Mouse (Mus musculus) lung, adult 2 months (tissue): ENCODE measurements around the gene Ubash3b. TPM values are rescaled to one million over a fixed set of nuclear protein-coding genes. Genes with fewer than 3 reads are reported as not detected.

ENCODE experiments used
- DNase-seq: peaks from one replicate; pipeline ENCODE4 v3.0.0; 2022
- H3K4me1 ChIP-seq: fragments of 200-500 bp; 2 replicates; pipeline ENCODE4 v1.6.1; 2011; ENCODE audit warnings: low read length; ENCODE audit not compliant: control insufficient read depth, insufficient read depth
- H3K4me3 ChIP-seq: fragments of 200-500 bp; replicated peaks from 2 replicates; pipeline ENCODE3; 2011; ENCODE audit warnings: low read depth, mild to moderate bottlenecking, control low read depth, low read length; ENCODE audit errors: extremely low read depth
- CTCF ChIP-seq: fragments of 200-500 bp; IDR thresholded peaks from 2 replicates; pipeline ENCODE4 v1.5.1; 2011; ENCODE audit warnings: mild to moderate bottlenecking, low read length, control low read depth; ENCODE audit not compliant: insufficient read depth
- POLR2A ChIP-seq: fragments of 200-500 bp; IDR thresholded peaks from 2 replicates; pipeline ENCODE4 v1.6.1; 2011; ENCODE audit warnings: low read depth, mild to moderate bottlenecking, control low read depth, low read length, borderline replicate concordance; ENCODE audit errors: extremely low read depth
- WGBS: fragments of 180-500 bp; shearing (Covaris S2); methylation state at CpG from one replicate; pipeline ENCODE4 v1.1.7; 2018; 5-methylcytosine and 5-hydroxymethylcytosine counted together
- polyA plus RNA-seq: library from polyadenylated mRNA; depleted of rRNA; stranded (reverse); fragments of >200 nt; gene quantifications from 2 replicates; pipeline ENCODE4 v1.2.3, GENCODE M21; 2012

Ubash3b gene
- polyA plus RNA-seq, 1 experiment, result 5.4 TPM

DNA sequence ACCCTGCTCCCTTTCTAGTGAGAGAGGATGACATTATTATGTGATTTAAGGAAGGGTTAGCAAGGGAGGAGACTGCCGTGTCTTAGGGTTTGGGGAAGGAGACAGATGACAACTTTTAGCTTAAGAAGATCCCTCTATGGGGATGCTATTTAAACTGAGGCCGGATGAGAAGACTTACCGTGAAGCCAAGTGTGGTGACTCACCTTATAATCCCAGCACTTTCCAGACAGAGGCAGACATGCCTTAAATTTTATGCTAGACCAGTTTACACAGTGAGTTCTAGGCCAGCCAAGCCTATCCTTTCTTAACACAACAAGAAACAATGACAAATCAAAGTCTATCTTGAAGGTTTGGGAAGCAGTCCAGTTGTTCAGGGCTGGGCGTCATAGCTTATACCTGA, 26.4 kb upstream of the Ubash3b start:
- no peak for DNase-seq
- H3K4me1 ChIP-seq, result no peaks in the 10 kb centered on the region; the same call in 1 of the 2 replicates
- WGBS, result 80% methylated on average over 4 of the region's 4 CpGs
- H3K4me3 ChIP-seq, result no peak overlapping the region
- no peak for TF ChIP-seq CTCF
- TF ChIP-seq POLR2A, result no peak

DNA sequence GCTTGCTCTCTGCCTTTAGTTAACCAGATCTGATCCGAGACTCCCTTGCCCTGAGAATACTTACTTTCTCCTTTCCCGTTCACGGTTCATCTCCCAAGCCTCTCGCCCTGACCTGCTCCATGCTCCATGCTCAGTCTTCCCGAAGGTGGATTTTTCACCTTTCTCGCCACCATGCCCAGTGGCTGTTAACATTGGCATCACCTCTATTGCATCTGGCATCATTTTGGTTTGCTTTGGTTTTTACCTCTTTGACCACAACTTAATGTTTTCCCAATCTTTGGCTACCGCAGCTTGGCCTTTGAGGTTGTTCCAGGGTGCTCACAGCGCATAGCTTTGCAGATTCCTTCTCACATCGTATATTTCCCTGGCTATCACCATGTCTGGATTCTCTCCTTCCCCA, 26.0 kb upstream of the Ubash3b start:
- TF ChIP-seq POLR2A, result no peak
- no peak for TF ChIP-seq CTCF
- Histone ChIP-seq H3K4me3 (no peak overlapping the region), H3K4me1 (no peaks in the 10 kb centered on the region; the same call in 1 of the 2 replicates)
- 91% methylated on average over 9 of the region's 9 CpGs for WGBS
- DNase-seq, result no peak

DNA sequence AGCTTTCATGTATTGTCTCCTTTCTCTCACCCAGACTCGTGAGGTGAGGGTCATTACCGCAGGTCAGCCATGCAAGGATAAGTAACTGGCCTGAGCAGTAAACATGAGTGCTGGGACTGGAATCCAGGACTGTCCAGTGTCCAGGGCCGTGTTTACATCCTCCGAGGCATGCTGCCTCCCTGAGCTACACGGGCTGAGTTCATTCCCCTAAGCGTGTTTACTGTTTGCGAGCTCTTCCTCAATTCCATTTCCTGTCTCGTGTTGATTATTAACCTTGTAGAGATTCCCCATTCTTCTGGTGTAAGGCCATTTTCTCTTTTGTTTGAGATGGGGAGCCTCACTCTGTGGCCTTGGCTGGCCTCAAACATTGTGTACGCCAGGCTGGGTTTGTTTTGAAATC, 23.8 kb upstream of the Ubash3b start:
- TF ChIP-seq CTCF, result no peak
- no peak for TF ChIP-seq POLR2A
- Histone ChIP-seq H3K4me1 (no peaks in the 10 kb centered on the region; the same call in 1 of the 2 replicates), H3K4me3 (no peak overlapping the region)
- WGBS, result 33% methylated on average over 9 of the region's 9 CpGs
- DNase-seq, result no peak

DNA sequence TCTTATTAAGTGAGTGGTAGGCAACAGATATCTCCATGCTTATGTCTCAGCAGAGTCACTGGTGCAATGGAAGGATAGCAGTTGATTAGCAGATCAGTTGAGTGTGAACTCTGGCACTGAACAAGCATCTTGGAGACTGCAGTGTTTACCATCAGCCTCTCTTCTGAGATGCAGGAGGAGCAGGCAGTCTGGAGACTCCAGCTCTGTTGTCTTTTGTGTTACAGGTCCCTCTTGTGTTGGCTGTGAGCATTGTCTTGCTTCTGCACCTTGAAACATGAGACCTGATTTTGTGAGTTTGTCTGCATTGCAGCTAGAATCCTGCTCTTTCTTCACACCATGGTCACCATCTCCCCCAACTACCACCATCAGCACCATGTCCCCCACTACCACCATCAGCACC, 21.1 kb upstream of the Ubash3b start:
- no peak for DNase-seq
- no peaks in the 10 kb centered on the region; the same call in 1 of the 2 replicates for H3K4me1 ChIP-seq
- TF ChIP-seq CTCF (peak; percentile 36; the same call in 1 of the 2 replicates), POLR2A (no peak)
- H3K4me3 ChIP-seq, result no peak overlapping the region

DNA sequence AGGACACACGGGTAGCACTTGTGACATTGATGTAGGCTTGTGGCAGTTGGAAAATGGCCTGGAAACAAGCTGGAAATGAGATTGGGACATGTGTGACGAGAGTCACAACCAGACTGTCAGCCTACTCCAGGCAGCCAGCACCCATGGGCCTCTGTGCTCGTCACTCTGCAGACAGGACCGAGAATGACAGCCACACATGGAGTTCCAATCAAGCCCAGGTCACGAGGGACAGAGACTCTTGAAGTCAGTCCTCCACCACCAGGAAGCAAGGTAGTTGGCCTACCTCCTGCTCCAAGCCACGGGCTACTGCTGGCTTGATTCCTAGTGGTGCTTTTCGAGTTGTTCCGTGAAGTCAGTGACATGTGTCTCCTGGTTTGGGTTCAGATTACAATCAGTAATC, 20.3 kb upstream of the Ubash3b start:
- DNase-seq, result no peak
- no peak overlapping the region for H3K4me3 ChIP-seq
- TF ChIP-seq POLR2A, result no peak
- TF ChIP-seq CTCF, result no peak
- no peaks in the 10 kb centered on the region; the same call in 1 of the 2 replicates for H3K4me1 ChIP-seq
- WGBS, result 75% methylated on average over 8 of the region's 8 CpGs

DNA sequence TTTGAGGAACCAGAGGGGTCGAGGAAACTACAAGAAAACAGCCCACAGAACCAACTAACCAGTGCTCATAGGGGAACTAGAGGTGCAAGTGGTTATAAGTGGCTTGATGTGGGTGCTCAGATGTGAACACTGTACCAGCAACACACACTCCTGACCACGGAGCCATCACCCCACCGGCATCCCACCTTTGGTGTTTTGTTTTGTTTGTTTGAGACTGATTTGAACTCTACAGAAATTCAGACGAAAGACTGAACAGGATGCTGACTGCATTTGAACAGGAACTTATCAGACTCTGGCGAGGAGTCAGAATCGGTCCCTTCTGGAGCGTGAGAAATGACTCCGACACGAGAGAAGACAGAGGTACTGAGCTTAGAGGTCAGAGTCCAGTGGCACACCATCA, 19.9 kb upstream of the Ubash3b start:
- no peak for TF ChIP-seq CTCF
- no peak for TF ChIP-seq POLR2A
- Histone ChIP-seq H3K4me3 (no peak overlapping the region), H3K4me1 (no peaks in the 10 kb centered on the region; the same call in 1 of the 2 replicates)
- DNase-seq, result no peak
- 64% methylated on average over 9 of the region's 9 CpGs for WGBS

DNA sequence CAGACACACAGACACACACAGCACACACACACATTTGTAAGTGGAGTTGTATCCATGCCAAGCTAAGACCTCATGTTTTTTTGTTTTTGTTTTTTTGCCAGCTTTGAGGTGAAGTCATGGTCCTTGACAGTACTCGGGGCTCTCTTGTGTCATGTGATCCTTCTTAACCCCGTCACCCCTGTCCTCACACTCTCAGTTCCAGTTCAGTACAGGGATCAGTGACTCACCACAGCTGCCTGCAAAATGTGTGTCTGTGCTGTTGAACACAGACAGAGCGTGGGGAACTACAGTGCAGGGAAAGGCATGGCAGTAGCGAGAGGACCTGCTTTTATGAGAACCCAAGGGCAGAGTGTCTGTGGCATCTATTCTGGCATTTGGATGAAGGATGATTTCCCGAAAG, 17.6 kb upstream of the Ubash3b start:
- Histone ChIP-seq H3K4me3 (no peak overlapping the region), H3K4me1 (no peaks in the 10 kb centered on the region)
- no peak for DNase-seq
- TF ChIP-seq POLR2A (no peak), CTCF (no peak)
- WGBS, result 70% methylated on average over 5 of the region's 5 CpGs

DNA sequence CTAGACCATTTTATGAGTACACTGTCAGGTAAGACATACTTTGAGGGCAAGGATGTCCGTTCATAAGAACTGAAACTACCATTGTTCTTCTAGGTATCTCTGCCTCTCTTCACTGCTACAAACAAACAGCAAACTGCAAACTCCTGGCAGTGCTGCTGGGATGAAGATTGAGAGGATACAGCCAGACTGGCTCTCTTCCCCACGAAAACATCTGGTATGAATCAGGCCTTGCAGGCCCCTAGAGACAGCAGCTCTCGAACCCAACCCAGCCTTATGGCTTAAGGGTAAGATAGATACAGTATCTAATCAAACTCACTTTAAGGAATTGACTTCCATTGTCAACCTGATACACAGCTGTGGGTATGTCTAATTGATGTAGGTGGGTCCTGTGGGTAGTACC, 11.7 kb upstream of the Ubash3b start:
- 65% methylated on average over 3 of the region's 3 CpGs for WGBS
- no peak for DNase-seq
- TF ChIP-seq CTCF (no peak), POLR2A (no peak)
- no peak overlapping the region for H3K4me3 ChIP-seq
- no peaks in the 10 kb centered on the region for H3K4me1 ChIP-seq

DNA sequence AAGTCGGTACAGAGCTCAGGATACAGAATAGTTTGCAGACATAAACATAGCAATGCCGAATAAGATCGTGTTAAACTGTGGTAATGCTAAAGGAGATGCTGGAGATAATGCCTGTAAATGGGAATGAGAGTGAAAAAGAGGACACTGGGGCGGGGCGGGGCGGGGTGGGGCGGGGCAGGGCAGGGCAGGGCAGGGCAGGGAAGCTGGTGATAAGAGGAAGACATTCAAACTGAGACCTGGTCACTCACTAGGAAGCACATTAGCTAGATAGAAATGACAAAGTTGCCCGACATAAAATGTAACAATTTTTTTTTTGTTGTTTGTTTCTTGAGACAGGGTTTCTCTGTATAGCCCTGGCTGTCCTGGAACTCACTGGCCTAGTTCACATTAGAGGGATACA, 10.9 kb upstream of the Ubash3b start:
- H3K4me3 ChIP-seq, result no peak overlapping the region
- 89% methylated on average over 8 of the region's 8 CpGs for WGBS
- TF ChIP-seq POLR2A (no peak), CTCF (no peak)
- no peaks in the 10 kb centered on the region for H3K4me1 ChIP-seq
- no peak for DNase-seq

DNA sequence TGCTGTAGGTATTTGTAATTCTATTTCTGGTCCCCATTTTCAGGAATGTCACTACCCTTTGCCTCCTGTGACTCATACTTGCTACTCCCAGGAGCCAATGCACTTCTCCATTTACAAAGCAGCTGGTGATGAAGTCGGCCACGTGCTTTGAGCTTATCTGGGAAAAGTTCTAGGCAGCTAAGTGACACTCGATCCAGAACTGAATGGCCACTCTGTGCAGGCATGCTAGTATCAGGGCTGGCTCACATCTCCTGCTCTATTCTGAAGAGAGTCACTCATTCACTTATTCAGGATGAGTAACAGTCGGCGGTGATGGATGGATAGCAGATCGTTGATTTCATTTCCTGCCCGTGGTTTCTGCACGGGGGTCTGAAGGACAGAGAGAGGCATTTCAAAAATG, 8.5 kb upstream of the Ubash3b start:
- H3K4me1 ChIP-seq, result no peaks in the 10 kb centered on the region
- TF ChIP-seq CTCF, result no peak
- no peak for TF ChIP-seq POLR2A
- no peak for DNase-seq
- no peak overlapping the region for H3K4me3 ChIP-seq
- WGBS, result 27% methylated on average over 8 of the region's 8 CpGs

DNA sequence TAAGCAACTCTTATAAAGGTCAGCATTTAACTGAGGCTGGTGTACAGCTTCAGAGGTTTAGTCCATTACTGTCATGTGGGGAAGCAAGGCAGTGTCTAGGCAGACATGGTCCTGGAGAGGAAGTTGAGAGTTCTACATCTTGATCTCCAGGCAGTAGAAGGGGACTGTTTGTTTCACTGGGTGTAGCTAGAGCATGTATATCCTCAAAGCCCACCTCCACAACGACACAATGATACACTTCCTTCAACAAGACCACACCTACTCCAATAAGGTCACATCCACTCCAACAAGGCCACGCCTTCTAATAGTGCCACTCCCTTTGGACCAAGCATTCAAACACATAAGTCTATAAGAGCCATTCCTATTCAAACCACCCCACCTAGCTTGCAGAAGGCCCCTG, 7.2 kb upstream of the Ubash3b start:
- 66% methylated on average over 2 of the region's 2 CpGs for WGBS

More for the DNA sequence above, 7.2 kb upstream of the Ubash3b start:
- no peak for DNase-seq
- Histone ChIP-seq H3K4me1 (no peaks in the 10 kb centered on the region), H3K4me3 (no peak overlapping the region)
- TF ChIP-seq POLR2A (no peak), CTCF (no peak)
